Mouse (Mus musculus) c-Kit-positive CD71-positive TER-119-negative erythroid progenitor cells, embryonic 14.5 days (primary cell): ENCODE data around the gene Shbg.

Source experiments
- DNase-seq: peaks from one replicate; pipeline ENCODE4 v3.0.0-alpha.2; 2013; ENCODE audit warnings: low read depth

The Shbg gene

GRCm38 (mm10) chr11:69617805-69618204 lies at the start of gene Shbg:
Shbg (minus strand) TSS chr11:69617905.
- DNase-seq: no peak

DNA sequence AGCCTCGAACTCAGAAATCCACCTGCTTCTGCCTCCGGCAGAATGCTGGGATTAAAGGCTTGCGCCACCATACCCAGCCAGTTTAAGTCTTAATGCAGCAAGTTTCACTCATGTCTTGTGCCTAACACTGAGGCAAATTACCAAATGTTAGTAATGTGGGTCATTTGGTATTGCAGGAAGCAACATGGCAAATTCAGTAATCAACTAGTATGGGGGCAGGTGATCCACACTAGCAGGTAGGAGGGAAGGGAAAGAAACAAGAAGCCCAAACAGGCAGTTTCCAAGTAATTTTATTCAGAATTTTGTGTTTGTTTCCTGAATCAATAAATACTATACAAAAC lies 48.9 kb upstream of the Shbg start:
- DNase-seq: no peak

GRCm38 (mm10) chr11:69665961-69666664 lies 48.4 kb upstream of the Shbg start, which contains the start of gene Cd68:
Cd68 (minus strand) TSS chr11:69666153.
- DNase-seq: peak; percentile 76

GRCm38 (mm10) chr11:69665457-69665960 lies 47.8 kb upstream of the Shbg start:
- no peak for DNase-seq

GRCm38 (mm10) chr11:69664841-69665240 lies 47.1 kb upstream of the Shbg start:
- DNase-seq: no peak

DNA sequence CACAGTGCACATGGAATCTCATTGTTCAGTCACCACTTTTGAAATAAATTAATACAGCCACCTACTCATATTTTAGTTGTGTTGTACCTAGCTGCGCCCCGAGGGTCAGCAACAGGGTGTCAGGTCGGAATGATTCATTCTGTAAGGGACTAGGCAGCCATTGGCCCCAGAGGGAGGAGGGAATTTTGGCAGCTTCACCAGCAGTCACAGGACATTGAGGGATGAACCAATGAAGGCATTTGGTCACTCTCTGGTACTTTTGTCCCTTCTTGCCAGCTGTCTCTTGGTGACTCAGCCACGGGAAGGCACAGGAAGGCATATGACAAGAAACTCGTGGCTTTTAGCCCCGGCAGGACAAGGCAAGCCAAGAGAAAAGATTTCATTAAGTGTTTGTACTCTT lies 46.1 kb upstream of the Shbg start:
- DNase-seq: no peak

GRCm38 (mm10) chr11:69662967-69663671 lies 45.4 kb upstream of the Shbg start:
- no peak for DNase-seq

DNA sequence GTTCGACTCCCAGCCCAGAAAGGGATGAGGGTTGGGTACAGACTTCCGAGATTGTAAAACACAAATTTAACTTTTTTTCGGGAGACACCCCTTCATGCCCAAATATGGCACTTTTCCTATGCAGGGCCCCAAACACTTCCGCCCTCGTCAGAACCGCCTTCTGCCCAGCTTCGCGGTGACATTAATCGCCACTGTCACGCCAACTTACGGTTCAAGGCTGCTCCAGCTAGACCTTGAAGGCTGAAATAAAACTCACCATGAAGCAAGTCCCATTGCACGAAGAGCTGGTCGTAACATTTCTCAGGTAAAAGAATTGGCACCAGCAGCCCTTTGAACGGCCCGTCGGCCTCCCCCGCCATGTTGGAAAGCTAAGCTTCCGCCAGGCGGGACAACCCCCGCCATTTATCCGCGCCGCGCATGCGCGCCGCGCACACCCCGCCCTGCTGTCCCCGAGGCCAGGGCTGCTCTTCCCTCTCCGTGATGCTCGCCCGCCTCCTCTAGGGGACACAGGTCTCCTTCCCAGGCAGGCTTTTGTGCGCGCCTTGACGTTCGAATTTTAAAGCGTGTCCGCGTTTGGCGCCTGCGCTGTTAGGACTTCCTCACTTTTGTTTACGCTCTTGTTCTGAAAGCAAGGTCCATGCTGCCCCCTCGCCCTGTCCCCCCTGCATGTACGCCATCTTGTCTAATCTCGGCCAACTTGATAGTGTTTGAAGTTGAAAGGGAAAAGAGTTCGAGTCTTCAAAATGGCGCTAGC lies 44.7 kb upstream of the Shbg start, which contains the start of gene Mpdu1:
Gene Mpdu1 (minus strand): TSS at position 430 of the 754 bp plus-strand sequence.
- DNase-seq: peak; percentile 86

GRCm38 (mm10) chr11:69661221-69661881 lies 43.6 kb upstream of the Shbg start:
- no peak for DNase-seq

GRCm38 (mm10) chr11:69657462-69657881 lies 39.8 kb upstream of the Shbg start:
- no peak for DNase-seq

GRCm38 (mm10) chr11:69656617-69657461 lies 39.1 kb upstream of the Shbg start:
- DNase-seq: no peak

DNA sequence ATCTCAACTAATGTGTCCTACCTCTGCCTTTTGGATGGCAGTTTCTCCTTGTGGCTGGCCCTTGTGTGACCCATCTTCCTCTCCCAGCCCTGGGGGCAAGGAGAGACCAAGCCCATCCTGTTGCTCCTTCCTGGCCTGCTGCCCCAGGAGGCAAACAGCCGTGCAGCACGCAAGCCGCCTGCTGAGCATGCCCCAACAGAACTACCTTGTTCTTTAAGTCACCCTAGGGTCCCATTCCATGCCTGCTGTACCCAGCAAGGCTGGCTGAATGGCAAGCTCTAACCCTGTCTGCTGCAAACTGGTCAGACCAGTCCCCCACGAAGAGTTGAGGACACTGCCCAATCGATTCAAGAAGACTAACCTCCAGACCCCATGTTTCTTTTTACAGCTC lies 38.4 kb upstream of the Shbg start:
- DNase-seq: no peak

DNA sequence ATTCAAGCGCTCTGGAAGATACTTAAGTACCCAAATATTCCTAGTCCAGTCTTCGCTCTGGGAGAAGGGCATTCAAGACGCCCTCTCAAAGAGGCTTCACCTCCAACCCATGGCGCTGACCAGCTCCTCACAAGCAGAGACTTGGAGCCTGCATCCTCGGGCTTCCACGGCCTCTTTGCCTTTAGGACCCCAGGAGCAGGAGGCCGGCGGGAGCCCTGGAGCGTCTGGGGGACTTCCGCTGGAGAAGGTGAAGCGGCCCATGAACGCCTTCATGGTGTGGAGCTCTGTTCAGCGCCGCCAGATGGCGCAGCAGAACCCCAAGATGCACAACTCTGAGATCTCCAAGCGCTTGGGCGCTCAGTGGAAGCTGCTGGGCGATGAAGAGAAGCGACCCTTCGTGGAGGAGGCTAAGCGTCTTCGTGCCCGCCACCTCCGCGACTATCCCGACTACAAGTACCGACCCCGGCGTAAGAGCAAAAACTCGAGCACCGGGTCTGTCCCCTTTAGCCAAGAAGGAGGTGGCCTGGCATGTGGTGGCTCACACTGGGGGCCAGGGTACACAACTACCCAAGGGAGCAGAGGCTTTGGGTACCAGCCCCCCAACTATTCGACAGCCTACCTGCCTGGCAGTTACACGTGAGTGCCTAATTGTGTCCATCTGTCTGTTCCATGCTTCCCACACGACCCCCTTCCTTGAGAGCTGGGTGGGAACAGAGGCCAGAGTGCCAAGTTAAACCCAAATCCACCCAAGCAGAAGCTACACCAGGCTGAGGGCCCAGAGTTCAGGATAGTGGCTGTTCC lies 37.8 kb upstream of the Shbg start, which contains the start of gene Sox15:
Gene Sox15 (plus strand): TSS at position 51 of the 801 bp plus-strand sequence.
- DNase-seq: no peak

DNA sequence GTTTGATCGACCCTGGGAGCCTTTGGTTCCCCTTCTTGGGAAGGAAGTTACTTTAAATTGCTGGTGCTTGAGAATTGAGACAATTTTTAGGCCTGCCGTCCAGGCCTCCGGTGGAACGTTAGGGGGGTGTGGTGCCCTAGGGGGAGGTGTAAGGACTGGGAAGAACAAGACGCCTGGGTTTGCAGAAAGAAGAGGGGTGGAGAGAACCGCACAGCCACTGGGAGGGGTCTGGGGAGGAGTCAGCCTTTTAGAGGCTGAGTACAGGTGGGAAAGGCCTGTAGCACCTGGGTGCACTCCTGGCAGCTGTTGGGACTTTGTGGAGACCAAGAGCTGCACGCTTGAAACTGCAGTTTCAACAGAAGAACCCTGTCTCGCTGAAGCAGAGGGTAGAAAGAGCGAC lies 37.1 kb upstream of the Shbg start:
- no peak for DNase-seq

DNA sequence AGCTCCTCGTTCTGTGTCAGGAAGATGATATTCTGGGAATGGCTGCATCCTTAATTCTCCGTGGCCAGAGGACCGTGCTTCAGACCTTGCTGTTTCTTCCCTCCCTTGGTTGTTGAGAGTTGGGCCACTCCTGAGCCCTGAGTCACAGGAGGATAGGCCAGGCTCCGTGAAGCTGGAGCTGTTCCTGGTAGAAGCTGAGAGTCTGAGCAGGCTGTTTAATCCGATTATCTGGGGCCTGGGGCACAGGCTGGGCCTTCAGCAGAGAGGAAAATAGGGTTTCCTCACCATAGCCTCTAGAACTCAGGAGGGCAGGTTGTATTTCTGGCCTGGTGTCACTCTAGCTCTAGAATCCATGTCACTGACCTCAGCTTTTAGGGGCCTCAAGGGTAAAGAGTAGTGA lies 35.7 kb upstream of the Shbg start:
- DNase-seq: no peak

DNA sequence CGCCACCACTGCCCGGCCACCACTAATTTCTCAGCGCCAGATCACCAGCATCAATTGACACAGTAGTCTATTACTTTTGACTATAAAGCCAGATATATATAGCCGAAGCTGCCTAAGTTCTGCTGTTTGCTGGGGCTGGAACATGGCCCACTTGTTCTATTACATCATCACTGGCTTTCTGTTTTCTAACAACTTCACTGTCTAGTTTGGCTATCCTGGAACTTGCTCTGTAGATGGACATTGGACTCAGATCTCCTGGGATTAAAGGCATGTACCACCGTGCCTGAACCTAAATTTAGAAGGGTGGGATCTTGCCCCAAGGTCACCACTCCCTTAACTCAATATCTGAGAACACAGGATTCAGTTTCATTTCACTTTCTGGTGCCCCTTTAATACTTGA lies 28.2 kb upstream of the Shbg start:
- no peak for DNase-seq

- no peak for DNase-seq
Measured at GRCm38 (mm10) chr11:69635471-69635870, 17.8 kb upstream of the Shbg start.

DNA sequence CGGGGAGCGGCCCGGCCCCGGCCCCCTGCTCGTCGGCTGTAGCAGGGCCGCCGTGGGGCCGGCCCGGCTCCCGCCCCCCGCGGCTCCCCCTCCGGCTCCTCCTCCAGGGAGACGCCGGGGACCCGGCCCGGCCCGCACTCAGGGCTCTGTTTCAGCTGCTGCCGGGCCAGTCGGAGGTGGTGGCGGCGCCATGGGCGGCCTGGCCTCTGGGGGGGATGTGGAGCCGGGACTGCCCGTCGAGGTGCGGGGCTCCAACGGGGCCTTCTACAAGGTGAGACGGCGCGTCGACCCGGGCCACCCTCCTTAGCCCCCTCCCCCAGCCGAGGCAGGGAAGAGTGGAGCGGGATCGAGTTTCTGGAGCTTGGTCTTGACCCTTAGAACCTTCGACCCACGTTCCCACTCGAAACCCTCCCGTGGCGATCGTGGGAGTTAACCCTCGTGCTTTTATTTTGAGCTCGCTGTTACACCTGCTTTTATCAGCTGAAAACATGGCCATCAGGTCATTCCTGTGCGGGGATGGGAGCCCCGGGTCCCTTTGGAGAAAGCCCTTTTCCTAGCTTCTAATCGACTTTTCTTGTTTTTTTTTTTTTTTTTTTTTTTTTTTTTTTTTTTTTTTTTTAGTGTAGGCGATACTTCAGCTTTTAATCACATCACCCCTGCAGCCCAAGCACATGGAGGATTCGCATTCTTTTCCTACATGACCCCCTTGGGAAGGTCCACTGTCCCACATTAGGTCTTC lies 15.6 kb upstream of the Shbg start:
- DNase-seq: no peak

GRCm38 (mm10) chr11:69632284-69633089 lies 14.8 kb upstream of the Shbg start, which contains the start of gene Fxr2:
Fxr2 (plus strand) TSS chr11:69632990.
- peak; percentile 100 for DNase-seq
